Mouse (Mus musculus): ENCODE data around the gene Usp46. TPM values are rescaled to one million over a fixed set of nuclear protein-coding genes. Genes with fewer than 3 reads are reported as not detected.
"Not testable (repeated sequence)": the region's sequence is repeated elsewhere in the genome, so short reads cannot be mapped to it uniquely, and the experiment has no call there.

The Usp46 gene
- polyA plus RNA-seq, 1 experiment from 2014 or later, result 23.4 TPM

DNA sequence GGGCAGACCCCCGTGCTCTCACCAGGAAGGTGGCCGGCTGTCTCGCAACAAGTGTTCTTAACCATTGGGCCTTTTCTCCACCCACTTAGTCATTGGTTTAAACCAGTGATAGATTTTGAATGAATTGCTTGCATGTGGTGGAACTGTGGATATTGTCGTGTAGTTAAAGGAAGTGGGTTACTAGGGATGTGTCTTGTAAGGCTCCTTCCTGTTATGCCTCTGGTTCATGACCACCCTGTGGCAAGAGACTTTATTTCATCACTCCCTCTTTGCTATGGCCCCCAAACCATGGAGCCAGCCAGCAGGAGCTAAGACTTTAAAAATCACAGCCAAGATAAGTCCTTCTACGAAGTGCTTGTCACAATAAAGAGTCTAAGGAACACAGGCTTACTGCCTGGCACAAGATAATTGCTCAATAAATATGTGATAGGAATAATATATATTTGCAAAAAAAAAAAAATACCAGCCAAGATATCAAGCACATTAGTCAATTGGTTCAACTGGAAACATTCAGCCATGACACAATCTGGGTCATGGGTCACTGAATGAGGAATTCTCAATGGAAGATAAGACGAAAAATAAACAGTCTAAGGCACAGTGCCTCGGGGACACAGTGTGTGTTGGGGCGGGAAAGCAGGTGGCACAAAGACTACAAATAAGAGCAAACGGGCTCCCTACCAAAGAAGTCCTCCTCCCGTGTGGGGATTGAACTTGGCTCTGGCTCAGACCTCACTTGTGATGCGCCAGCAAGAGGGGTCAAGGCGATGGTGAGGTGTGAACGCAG lies 80.3 kb downstream of the Usp46 start:
- H3K4me1 ChIP-seq (replicated peaks), result no peaks in the 10 kb centered on the region
- H3K9me3 ChIP-seq (replicated peaks), result no peaks in the 10 kb centered on the region
- H3K4me3 ChIP-seq (replicated peaks), result no peak overlapping the region
- WGBS (ENCODE audit: insufficient replicate concordance), result 72% methylated on average over 13 of the region's 13 CpGs
- H3K27ac ChIP-seq, result no peak overlapping the region
- DNase-seq (no peak), ATAC-seq (ENCODE audit: low read depth) (no peak)
- H3K27me3 ChIP-seq, result no peaks in the 10 kb centered on the region
- H3K36me3 ChIP-seq, result no peaks in the 10 kb centered on the region
- no peak overlapping the region for H3K4me2 ChIP-seq
- no peak overlapping the region for H3K9ac ChIP-seq

DNA sequence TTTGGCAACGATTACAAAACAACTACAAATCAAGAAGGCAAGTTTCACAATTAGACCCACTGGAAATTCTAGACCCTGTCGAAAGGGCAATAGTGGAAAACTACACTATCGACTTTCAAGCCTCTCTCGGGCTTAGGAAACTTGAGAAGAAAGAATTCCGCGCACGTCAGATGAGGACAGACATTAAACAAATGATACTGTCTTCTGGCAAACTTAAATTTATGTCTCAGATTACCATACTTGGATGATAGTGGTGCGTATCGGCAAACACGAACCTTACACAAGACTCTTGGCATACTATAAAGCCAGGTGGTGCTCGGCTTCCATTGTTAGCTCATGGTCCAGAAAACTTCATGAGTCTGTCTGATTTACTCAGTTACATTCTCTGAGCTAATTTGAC lies 90.8 kb downstream of the Usp46 start:
- no peak overlapping the region for H3K27ac ChIP-seq
- no peak overlapping the region for H3K4me2 ChIP-seq
- no peak overlapping the region for H3K4me3 ChIP-seq (replicated peaks)
- ATAC-seq (ENCODE audit: low read depth) (no peak), DNase-seq (no peak)
- H3K36me3 ChIP-seq, result no peaks in the 10 kb centered on the region
- no peaks in the 10 kb centered on the region for H3K9me3 ChIP-seq (replicated peaks)
- no peak overlapping the region for H3K9ac ChIP-seq
- H3K27me3 ChIP-seq, result no peaks in the 10 kb centered on the region
- 71% methylated on average over 11 of the region's 11 CpGs for whole genome bisulfite sequencing (ENCODE audit: insufficient replicate concordance)
- H3K4me1 ChIP-seq (replicated peaks), result no peaks in the 10 kb centered on the region

DNA sequence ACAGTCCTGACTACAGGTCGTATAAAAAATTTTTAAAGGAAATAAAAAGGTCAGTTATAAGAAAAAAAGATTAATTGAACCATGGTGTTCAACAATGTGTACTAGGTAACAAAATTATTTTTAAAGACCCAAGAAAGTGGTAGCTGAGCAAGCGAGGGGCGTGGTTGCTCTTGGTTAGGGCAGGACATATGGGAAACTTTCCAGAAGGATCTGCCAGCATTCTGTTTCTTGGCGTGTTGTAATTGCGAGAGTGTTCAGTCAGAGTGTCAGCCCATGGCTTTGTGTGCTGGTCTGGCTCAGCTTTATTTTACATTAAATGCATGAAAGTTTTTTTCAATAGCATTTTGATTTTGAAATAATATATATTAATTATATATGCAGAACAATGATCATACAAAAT lies 96.5 kb downstream of the Usp46 start:
- no peak overlapping the region for H3K4me2 ChIP-seq
- WGBS (ENCODE audit: insufficient replicate concordance), result 66% methylated on average over 5 of the region's 5 CpGs
- H3K36me3 ChIP-seq, result no peaks in the 10 kb centered on the region
- DNase-seq (no peak), ATAC-seq (ENCODE audit: low read depth) (no peak)
- no peak overlapping the region for H3K4me3 ChIP-seq (replicated peaks)
- no peaks in the 10 kb centered on the region for H3K27me3 ChIP-seq
- H3K9ac ChIP-seq, result no peak overlapping the region
- H3K27ac ChIP-seq, result no peak overlapping the region
- H3K4me1 ChIP-seq (replicated peaks), result no peaks in the 10 kb centered on the region
- no peaks in the 10 kb centered on the region for H3K9me3 ChIP-seq (replicated peaks)

GRCm38 (mm10) chr5:73970024-73970628 lies 98.1 kb downstream of the Usp46 start:
- Histone ChIP-seq H3K4me3 (replicated peaks) (no peak overlapping the region), H3K9ac (no peak overlapping the region), H3K27me3 (no peaks in the 10 kb centered on the region), H3K4me1 (replicated peaks) (no peaks in the 10 kb centered on the region), H3K4me2 (no peak overlapping the region), H3K36me3 (no peaks in the 10 kb centered on the region), H3K9me3 (replicated peaks) (no peaks in the 10 kb centered on the region), H3K27ac (no peak overlapping the region)
- DNase-seq (no peak), ATAC-seq (ENCODE audit: low read depth) (no peak)
- WGBS (ENCODE audit: insufficient replicate concordance), result 59% methylated on average over 7 of the region's 7 CpGs

DNA sequence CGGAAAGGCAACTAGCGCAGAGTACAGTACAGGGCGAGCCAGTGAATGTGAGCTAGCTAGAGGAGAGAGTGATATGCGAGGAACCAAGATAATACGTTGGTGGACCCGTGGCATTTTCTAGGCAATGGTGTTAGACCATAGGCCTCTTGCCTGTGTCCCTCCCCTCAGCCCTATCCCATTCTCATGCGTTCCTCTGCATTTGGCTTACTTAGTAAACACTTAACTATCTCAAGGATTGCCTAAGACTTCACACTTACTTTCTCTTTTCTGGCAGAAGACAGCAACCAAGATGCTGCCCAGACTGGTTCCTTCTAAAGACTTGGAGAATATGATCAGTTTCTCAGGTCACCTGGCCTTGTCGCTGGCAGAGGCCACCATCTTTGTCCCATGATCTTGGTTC lies 98.9 kb downstream of the Usp46 start:
- Histone ChIP-seq H3K4me2 (no peak overlapping the region), H3K9ac (no peak overlapping the region), H3K4me1 (replicated peaks) (no peaks in the 10 kb centered on the region), H3K27me3 (no peaks in the 10 kb centered on the region), H3K9me3 (replicated peaks) (no peaks in the 10 kb centered on the region), H3K36me3 (no peaks in the 10 kb centered on the region), H3K4me3 (replicated peaks) (no peak overlapping the region), H3K27ac (no peak overlapping the region)
- 79% methylated on average over 8 of the region's 8 CpGs for WGBS (ENCODE audit: insufficient replicate concordance)
- DNase-seq, result no peak
- ATAC-seq (ENCODE audit: low read depth), result no peak

- Histone ChIP-seq H3K36me3 (no peaks in the 10 kb centered on the region), H3K9ac (no peak overlapping the region), H3K9me3 (replicated peaks) (no peaks in the 10 kb centered on the region), H3K4me2 (no peak overlapping the region), H3K27ac (no peak overlapping the region), H3K4me3 (replicated peaks) (no peak overlapping the region), H3K27me3 (no peaks in the 10 kb centered on the region), H3K4me1 (replicated peaks) (no peaks in the 10 kb centered on the region)
- DNase-seq (no peak), ATAC-seq (ENCODE audit: low read depth) (no peak)
- WGBS (ENCODE audit: insufficient replicate concordance), result 62% methylated on average over 7 of the region's 7 CpGs
Observed at GRCm38 (mm10) chr5:73959779-73960178, 108.5 kb downstream of the Usp46 start.

- H3K4me1 ChIP-seq (replicated peaks); H3K4me3 ChIP-seq (replicated peaks); H3K9me3 ChIP-seq (replicated peaks); H3K4me2 ChIP-seq; H3K36me3 ChIP-seq; H3K27me3 ChIP-seq; ATAC-seq (ENCODE audit: low read depth); H3K27ac ChIP-seq; H3K9ac ChIP-seq; DNase-seq: not testable (repeated sequence)
- 68% methylated on average over 5 of the region's 5 CpGs for WGBS (ENCODE audit: insufficient replicate concordance)
Observed at GRCm38 (mm10) chr5:73958614-73959013, 109.6 kb downstream of the Usp46 start.

- 64% methylated on average over 5 of the region's 5 CpGs for WGBS (ENCODE audit: insufficient replicate concordance)
- ATAC-seq (ENCODE audit: low read depth), result no peak
- H3K27me3 ChIP-seq, result no peaks in the 10 kb centered on the region
- no peak overlapping the region for H3K4me3 ChIP-seq (replicated peaks)
- no peaks in the 10 kb centered on the region for H3K4me1 ChIP-seq (replicated peaks)
- DNase-seq, result no peak
- H3K9me3 ChIP-seq (replicated peaks), result no peaks in the 10 kb centered on the region
- H3K9ac ChIP-seq, result no peak overlapping the region
- no peak overlapping the region for H3K4me2 ChIP-seq
- no peaks in the 10 kb centered on the region for H3K36me3 ChIP-seq
- H3K27ac ChIP-seq, result no peak overlapping the region
Observed at GRCm38 (mm10) chr5:73958096-73958495, 110.1 kb downstream of the Usp46 start.

DNA sequence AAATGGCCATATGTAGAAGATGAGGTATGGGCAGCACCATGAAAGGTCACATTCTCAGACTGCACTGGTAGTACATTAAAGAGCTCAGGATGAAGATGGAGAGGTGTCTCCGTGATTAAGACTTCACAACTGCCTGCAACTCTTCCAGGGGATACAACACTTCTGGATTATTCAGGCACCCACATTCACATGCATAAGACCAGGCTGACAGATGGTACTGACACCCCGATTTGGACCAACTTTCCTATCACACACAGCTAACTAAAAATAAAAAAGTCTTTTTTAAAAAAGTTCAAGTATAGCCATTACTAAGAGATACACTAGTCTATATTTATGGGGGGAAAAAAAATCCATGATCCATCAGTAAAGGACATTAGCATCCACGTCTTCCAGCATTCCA lies 112.5 kb downstream of the Usp46 start:
- DNase-seq (no peak), ATAC-seq (ENCODE audit: low read depth) (no peak)
- 53% methylated on average over 3 of the region's 3 CpGs for WGBS (ENCODE audit: insufficient replicate concordance)
- no peak overlapping the region for H3K4me3 ChIP-seq (replicated peaks)
- no peak overlapping the region for H3K4me2 ChIP-seq
- no peaks in the 10 kb centered on the region for H3K9me3 ChIP-seq (replicated peaks)
- no peaks in the 10 kb centered on the region for H3K4me1 ChIP-seq (replicated peaks)
- no peak overlapping the region for H3K27ac ChIP-seq
- no peaks in the 10 kb centered on the region for H3K27me3 ChIP-seq
- no peak overlapping the region for H3K9ac ChIP-seq
- no peaks in the 10 kb centered on the region for H3K36me3 ChIP-seq

- Histone ChIP-seq H3K27ac (no peak overlapping the region), H3K4me3 (replicated peaks) (no peak overlapping the region), H3K9ac (no peak overlapping the region), H3K9me3 (replicated peaks) (no peaks in the 10 kb centered on the region), H3K27me3 (no peaks in the 10 kb centered on the region), H3K4me1 (replicated peaks) (no peaks in the 10 kb centered on the region), H3K4me2 (no peak overlapping the region), H3K36me3 (no peaks in the 10 kb centered on the region)
- DNase-seq, result no peak
- ATAC-seq (ENCODE audit: low read depth), result no peak
- WGBS (ENCODE audit: insufficient replicate concordance), result 82% methylated on average over 4 of the region's 4 CpGs
Observed at GRCm38 (mm10) chr5:73955005-73955404, 113.2 kb downstream of the Usp46 start.

DNA sequence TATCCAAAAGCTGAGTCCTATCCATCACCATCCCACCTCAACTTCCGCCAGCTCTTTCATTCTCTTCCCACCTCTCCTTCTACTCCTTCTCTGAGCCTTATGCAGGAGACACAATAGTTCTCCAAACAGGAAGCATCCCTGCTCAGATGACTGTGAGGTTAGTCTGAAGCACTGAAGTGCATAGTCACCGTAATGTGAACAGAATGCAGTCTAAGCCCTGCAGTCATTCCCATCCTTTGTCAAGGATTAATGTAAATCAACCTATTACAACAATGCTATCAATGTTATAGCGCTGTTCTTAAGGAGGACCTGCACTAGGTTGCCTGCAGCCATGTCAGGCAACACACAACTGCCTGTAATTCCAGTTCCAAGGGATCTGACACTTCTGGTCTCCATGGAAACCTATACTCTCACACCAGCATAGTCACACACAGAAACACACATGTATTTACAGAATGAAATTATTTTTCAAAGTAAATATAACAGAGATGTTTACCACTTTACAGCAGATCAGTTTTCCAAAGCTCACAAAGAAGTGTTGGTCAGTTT lies 115.1 kb downstream of the Usp46 start:
- Histone ChIP-seq H3K27me3 (no peaks in the 10 kb centered on the region), H3K4me2 (no peak overlapping the region), H3K27ac (no peak overlapping the region), H3K4me1 (replicated peaks) (no peaks in the 10 kb centered on the region), H3K9me3 (replicated peaks) (no peaks in the 10 kb centered on the region), H3K9ac (no peak overlapping the region), H3K4me3 (replicated peaks) (no peak overlapping the region), H3K36me3 (no peaks in the 10 kb centered on the region)
- WGBS (ENCODE audit: insufficient replicate concordance), result 63% methylated on average over 3 of the region's 3 CpGs
- DNase-seq (no peak), ATAC-seq (ENCODE audit: low read depth) (no peak)

DNA sequence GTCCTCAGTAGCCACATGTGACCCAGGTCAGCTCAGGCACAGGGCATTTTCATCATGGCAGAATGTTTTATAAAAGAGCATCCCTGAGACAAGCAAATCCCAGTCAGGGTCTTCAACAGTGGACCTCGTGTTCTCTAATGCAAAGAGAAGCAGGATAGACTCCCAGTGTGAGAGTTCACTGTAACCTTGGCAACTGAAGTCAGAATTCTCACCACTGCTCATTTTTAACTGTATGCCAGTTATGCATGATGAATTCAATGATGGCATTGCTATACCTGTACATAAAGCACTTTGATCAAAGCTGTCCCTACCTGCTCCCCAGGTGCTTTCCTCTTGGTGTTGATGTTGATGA lies 116.6 kb downstream of the Usp46 start:
- ATAC-seq (ENCODE audit: low read depth) (no peak), DNase-seq (no peak)
- Histone ChIP-seq H3K9me3 (replicated peaks) (no peaks in the 10 kb centered on the region), H3K36me3 (no peaks in the 10 kb centered on the region), H3K4me1 (replicated peaks) (no peaks in the 10 kb centered on the region), H3K27ac (no peak overlapping the region), H3K9ac (no peak overlapping the region), H3K4me3 (replicated peaks) (no peak overlapping the region), H3K27me3 (no peaks in the 10 kb centered on the region), H3K4me2 (no peak overlapping the region)
- WGBS (ENCODE audit: insufficient replicate concordance), result 56% methylated on average over 1 of the region's 1 CpGs

Data from liver, embryonic 13.5 days (tissue).